Mouse (Mus musculus) megakaryocyte, embryonic 14.5 days (primary cell): Measurements from ENCODE around the gene Hnrnpl.

ENCODE experiments used
- FLI1 ChIP-seq: IDR thresholded peaks from 2 replicates; pipeline ENCODE4 v1.6.1; 2012; ENCODE audit warnings: low read length, inconsistent platforms, mixed read lengths
- GATA1 ChIP-seq: IDR thresholded peaks from 3 replicates; pipeline ENCODE4 v1.6.1; 2012; ENCODE audit warnings: mixed read lengths, low read length, inconsistent platforms, borderline replicate concordance

GRCm38 (mm10) chr7:28785161-28785560, 23.2 kb upstream of the Hnrnpl start:
- TF ChIP-seq FLI1 (no peak), GATA1 (no peak)
